Mouse (Mus musculus): ENCODE measurements around the gene Zfand2b.

Zfand2b gene

DNA sequence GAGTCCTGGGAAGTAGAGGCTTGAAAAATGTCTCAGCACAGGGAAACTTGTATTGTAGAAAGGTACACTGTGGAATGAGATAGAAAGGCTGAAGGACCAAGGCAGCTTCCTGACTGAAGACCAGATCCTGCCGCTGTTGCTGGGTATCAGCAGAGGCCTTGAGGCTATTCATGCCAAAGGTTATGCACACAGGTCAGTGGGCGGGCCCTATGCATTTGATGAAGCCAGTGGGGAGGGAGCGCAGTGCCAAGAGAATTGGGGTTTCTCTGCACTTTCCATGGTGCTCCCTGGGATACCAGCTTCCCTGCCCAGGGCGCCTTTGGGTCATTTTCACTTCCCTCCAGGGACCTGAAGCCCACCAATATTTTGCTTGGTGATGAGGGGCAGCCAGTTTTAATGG lies 44.1 kb downstream of the Zfand2b start:
- DNase-seq (ENCODE audit: inconsistent age in 2 of 2, low spot score in 1 of 2), result no peak

DNA sequence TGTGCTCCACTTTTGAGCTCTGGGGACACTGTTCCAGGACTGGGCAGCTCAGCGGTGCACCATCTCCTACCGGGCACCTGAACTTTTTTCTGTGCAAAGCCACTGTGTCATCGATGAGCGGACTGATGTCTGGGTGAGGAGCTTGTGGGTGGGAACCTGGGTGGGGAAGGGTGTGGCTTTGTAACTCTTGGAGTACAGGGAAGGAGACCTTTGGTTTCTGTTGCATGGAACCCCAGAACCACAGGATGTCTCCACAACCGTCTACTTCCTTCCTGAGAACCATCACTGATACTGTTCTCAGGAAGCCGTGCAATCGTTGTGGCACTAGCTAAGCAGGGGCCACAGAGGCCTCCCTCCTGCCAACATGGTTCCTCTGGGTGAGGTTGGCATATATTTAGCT lies 44.6 kb downstream of the Zfand2b start:
- DNase-seq (ENCODE audit: inconsistent age in 2 of 2, low spot score in 1 of 2), result no peak

DNA sequence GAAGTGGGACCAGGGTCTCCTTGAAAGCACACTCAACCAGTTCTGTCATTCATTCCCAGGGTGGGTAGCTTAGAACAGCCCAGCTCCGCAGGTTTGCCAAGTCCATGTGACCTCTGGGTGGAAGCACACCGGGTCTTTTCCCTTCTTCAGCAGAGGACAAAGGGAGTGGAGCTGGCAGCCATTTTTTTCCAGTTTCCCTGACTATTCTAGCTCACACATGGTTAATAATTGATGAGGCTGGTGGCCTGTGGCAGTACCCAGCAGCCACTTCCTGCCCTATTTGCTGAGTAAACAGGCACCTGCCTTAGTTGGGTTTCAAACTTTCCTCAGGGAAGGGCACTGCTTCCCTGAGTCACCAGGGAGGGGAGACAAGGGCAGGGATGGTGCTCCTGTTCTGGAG lies 46.0 kb downstream of the Zfand2b start:
- DNase-seq (ENCODE audit: inconsistent age in 2 of 2, low spot score in 1 of 2), result no peak

DNA sequence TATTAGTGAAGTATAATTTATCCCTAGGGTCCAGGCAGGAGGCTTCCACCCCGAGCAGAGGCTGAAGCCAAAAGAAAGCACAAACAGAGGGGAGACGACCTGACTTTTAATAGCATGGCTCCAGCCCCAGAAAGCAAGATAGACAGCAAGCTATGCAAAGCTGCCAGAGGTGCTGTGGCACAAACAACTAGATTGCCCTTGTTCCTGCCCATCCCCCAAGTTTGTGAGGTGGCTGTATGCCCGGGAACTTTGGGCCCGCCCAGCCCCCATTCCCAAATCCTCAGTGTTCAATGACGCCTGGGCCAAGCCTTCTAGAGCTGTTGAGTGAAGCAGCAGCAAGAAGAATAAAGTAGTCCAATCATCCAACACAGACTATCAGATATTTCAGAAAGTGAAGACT lies 46.4 kb downstream of the Zfand2b start:
- peak in 1 of 2 experiments; percentile 62 for DNase-seq (ENCODE audit: inconsistent age in 2 of 2, low spot score in 1 of 2)

DNA sequence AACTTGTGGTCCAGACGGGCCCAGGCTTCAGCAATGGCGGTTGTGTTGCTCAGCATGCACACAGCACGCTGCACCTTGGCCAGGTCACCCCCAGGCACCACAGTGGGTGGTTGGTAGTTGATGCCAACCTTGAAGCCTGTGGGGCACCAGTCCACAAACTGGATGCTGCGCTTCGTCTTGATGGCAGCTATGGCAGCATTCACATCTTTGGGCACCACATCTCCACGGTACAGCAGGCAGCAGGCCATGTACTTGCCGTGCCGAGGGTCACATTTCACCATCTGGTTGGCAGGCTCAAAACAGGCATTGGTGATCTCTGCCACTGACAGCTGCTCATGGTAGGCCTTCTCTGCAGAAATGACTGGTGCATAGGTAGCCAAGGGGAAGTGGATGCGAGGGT lies 47.3 kb downstream of the Zfand2b start:
- no peak for DNase-seq (ENCODE audit: inconsistent age in 2 of 2, low spot score in 1 of 2)

DNA sequence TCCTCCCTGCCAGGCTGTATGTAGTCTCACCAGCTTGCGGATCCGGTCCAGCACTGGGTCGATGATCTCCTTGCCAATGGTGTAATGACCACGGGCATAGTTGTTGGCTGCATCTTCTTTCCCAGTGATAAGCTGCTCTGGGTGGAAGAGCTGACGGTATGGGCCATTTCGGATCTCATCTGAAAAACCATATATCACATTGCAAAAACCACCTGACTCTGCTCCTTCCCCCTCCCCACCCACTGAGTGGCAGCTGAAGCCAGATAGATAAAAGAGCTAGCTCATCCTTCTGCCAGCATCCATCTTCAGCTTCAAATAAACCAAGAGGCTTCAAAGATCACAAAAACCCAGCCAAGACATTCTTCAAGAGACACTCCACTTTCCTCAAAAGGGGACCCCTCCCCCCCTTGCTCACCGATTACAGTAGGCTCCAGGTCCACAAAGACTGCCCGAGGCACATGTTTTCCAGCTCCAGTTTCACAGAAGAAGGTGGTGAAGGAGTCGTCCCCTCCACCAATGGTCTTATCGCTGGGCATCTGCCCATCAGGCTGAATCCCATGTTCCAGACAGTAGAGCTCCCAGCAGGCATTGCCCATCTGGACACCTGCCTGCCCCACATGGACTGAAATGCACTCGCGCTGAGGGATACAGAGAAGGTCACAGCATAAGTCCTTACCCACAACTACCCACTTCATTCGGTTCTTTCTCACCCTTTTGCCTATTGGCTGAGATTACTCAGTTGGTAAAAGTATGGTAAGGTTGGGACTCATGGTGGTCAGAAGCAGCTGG lies 48.5 kb downstream of the Zfand2b start:
- no peak for DNase-seq (ENCODE audit: inconsistent age in 2 of 2, low spot score in 1 of 2)

DNA sequence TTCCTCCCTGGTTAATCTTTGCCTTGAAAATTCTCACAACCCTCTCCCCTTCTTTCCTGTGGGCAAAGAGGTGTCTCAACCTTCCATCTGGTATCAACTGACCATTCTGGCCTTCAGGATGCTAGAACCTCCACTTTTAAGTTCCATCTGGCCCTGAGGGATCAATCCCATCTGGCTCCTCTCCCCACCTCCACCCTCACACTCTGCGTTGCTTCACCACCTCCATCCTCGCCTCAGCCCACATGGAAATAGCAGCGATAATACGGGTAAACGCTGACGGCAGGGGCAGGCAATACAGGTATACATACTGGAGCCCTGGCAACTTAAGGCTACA lies 49.4 kb downstream of the Zfand2b start:
- no peak for DNase-seq (ENCODE audit: inconsistent age in 2 of 2, low spot score in 1 of 2)

DNA sequence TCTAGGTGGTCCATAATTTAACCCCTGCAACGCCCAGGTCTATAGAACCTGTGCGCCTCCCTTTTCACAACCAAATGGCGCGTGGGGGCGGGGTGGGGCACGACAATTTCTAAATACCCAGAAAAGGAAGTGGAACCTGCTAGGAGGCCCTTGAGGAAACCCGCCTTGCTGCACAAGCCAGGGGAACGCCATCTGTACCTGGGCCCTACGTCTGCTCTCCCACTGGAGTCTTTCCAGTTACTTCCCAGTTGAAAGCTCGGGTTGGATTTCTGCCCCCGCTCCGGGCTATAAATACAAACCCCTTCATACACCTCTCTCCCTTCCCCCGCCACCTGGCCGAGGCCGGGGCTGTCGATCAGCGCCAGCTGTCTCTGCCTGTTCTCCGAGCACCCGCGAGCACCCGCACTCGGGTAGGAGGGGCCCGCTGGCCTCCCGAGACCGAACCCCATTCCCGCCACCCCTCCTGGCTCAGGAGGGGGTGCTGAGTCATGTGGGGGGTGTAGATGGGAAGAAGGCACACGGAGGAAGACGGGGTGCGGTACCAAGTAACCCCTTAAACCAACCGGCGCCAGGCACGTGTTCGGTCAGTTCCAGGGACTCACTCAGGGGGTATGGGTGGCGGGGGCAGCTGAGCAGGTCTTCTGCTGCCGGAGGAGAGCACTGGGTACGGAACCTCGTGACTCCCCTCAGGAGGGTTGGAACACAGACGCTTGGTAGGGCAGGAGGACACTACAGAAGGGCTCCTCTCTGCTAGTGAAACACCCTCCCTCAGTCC lies 50.0 kb downstream of the Zfand2b start:
- DNase-seq (ENCODE audit: inconsistent age in 2 of 2, low spot score in 1 of 2), result peak; percentile 74 to 85

DNA sequence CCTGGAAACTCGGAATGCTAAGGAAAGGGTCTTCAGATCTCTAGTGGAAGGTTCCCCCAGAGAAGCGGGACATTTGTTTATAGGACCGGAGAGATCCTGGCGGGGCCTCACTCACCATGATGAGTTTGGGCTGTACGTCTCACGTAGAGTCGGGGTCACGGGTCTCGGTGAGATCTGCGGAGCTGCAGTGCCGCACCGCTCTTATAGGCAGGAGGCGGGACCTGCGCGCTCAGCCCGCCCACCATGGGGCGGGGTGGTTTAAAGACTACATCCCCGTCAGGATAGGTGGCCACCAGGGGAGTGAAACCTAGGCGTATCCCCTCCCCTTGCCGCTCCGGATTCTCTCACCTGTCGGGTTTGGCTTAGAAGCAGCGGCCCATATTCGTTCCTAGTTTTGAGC lies 50.6 kb downstream of the Zfand2b start:
- DNase-seq (ENCODE audit: inconsistent age in 2 of 2, low spot score in 1 of 2), result peak; percentile 92 to 97

DNA sequence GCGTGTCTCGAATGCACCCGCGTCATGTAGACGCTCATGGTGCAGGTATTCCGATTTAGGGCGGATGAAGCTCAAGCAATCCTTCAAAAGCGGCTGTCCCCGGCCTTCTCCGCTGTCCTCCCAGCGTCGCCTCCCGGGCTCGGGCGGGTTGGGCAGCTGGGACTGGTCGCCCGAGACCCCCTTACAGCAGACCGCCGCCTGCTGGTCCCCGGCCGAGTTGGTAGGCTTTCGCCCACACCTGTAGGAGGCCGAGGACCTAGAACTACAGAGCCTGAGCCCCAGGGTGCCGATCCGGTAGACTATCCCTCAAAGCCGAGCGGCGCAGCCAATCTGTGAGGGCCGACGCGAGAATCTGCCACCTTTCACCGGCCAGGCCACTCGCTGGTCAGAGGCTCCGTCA lies 51.1 kb downstream of the Zfand2b start, which contains the start of gene Tuba4a:
Gene Tuba4a, minus strand, starts transcription at position 335 of the 400 bp plus-strand sequence.
- DNase-seq (ENCODE audit: inconsistent age in 2 of 2, low spot score in 1 of 2), result no peak

Data from adrenal gland, adult (tissue).